Mouse (Mus musculus): Measurements from ENCODE around the gene Ppp1r3a. TPM values are rescaled to one million over a fixed set of nuclear protein-coding genes. Genes with fewer than 3 reads are reported as not detected.

The Ppp1r3a gene
- polyA plus RNA-seq (2012; rRNA removed): not detected in 2 replicates

GRCm38 (mm10) chr6:14754901-14755591 lies at the start of gene Ppp1r3a:
Gene Ppp1r3a (minus strand): TSS chr6:14755274.

Other genes starting within 250 kb of the Ppp1r3a start
- gene Foxp2, start 146.1 kb upstream of the Ppp1r3a start, polyA plus RNA-seq (2012; rRNA removed): 27.7 and 36.2 TPM in 2 replicates